Mouse (Mus musculus): ENCODE results near the gene Spata31d1a. TPM values are rescaled to one million over a fixed set of nuclear protein-coding genes. Genes with fewer than 3 reads are reported as not detected.

Spata31d1a gene
- total RNA-seq, 1 experiment: 2.2 TPM

DNA sequence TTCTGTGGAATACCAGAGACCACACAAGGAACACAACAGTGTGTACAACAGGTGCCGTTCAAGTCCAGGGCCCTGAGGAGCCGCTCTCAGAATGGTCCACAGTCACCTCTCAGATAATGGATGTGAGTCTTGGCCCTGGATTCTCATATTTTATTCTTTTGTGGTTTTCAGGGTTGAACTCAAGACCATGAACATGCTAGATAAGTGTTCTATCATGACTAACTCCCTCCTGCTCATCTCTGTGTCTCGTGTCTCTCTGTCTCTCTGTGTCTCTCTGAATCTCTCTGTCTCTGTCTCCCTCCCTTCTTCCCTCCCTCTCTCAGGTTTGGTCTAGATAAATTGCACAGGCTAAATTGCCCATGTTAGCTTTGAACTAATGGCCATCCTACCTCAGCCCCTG lies 20.3 kb downstream of the Spata31d1a start:
- in situ Hi-C loops (cut with MboI; ENCODE audit: low sequenced_read_pairs in 2 of 2, unreplicated experiment in 2 of 2): no loop called here
- TF ChIP-seq CHD2 (IDR thresholded peaks at IDR 0.05; ENCODE audit: low read depth, low read length): no peak
- no peak for TF ChIP-seq ZNF384 (IDR thresholded peaks at IDR 0.05; ENCODE audit: low read depth, low read length)
- no peak for TF ChIP-seq HCFC1 (IDR thresholded peaks at IDR 0.05; ENCODE audit: borderline replicate concordance, insufficient read depth, low read length)
- TF ChIP-seq ZC3H11A (IDR thresholded peaks at IDR 0.05; ENCODE audit: borderline replicate concordance, low read depth, low read length): no peak
- no peak for TF ChIP-seq MAFK (IDR thresholded peaks at IDR 0.05; ENCODE audit: insufficient read depth, low read depth, low read length)
- DNase-seq (ENCODE audit: low read depth, low spot score): no peak
- no peak overlapping the region for H3K4me3 ChIP-seq (ENCODE audit: insufficient read depth in 1 of 2, low read depth in 1 of 2, low read length in 2 of 2, poor library complexity in 1 of 2, severe bottlenecking in 1 of 2)
- peaks cover 0 to 2% of the 10 kb centered on the region in 2 experiments; a peak in 2 of 4 replicates for H3K4me1 ChIP-seq (ENCODE audit: control insufficient read depth in 2 of 2, insufficient read depth in 2 of 2, low read length in 2 of 2, poor library complexity in 1 of 2)
- no peak overlapping the region for H3K9ac ChIP-seq (ENCODE audit: insufficient read depth, low read depth, low read length, poor library complexity, severe bottlenecking)
- no peak overlapping the region for H3K27ac ChIP-seq (ENCODE audit: insufficient read depth, low read depth, low read length, poor library complexity, severe bottlenecking)
- H3K36me3 ChIP-seq (ENCODE audit: control insufficient read depth, insufficient read depth, low read length, poor library complexity, severe bottlenecking): no peaks in the 10 kb centered on the region
- no peaks in the 10 kb centered on the region for H3K9me3 ChIP-seq (ENCODE audit: control insufficient read depth, insufficient read depth, low read depth, low read length)

- in situ Hi-C loops (cut with MboI; ENCODE audit: low sequenced_read_pairs in 2 of 2, unreplicated experiment in 2 of 2): no loop called here
- H3K4me1 ChIP-seq (ENCODE audit: control insufficient read depth in 2 of 2, insufficient read depth in 2 of 2, low read length in 2 of 2, poor library complexity in 1 of 2): peaks cover 0 to 2% of the 10 kb centered on the region in 2 experiments; a peak in 2 of 4 replicates
- TF ChIP-seq MAFK (IDR thresholded peaks at IDR 0.05; ENCODE audit: insufficient read depth, low read depth, low read length) (no peak), ZC3H11A (IDR thresholded peaks at IDR 0.05; ENCODE audit: borderline replicate concordance, low read depth, low read length) (no peak), HCFC1 (IDR thresholded peaks at IDR 0.05; ENCODE audit: borderline replicate concordance, insufficient read depth, low read length) (no peak), CHD2 (IDR thresholded peaks at IDR 0.05; ENCODE audit: low read depth, low read length) (no peak), ZNF384 (IDR thresholded peaks at IDR 0.05; ENCODE audit: low read depth, low read length) (no peak)
- no peaks in the 10 kb centered on the region for H3K9me3 ChIP-seq (ENCODE audit: control insufficient read depth, insufficient read depth, low read depth, low read length)
- no peak overlapping the region for H3K27ac ChIP-seq (ENCODE audit: insufficient read depth, low read depth, low read length, poor library complexity, severe bottlenecking)
- no peaks in the 10 kb centered on the region for H3K36me3 ChIP-seq (ENCODE audit: control insufficient read depth, insufficient read depth, low read length, poor library complexity, severe bottlenecking)
- no peak overlapping the region for H3K4me3 ChIP-seq (ENCODE audit: insufficient read depth in 1 of 2, low read depth in 1 of 2, low read length in 2 of 2, poor library complexity in 1 of 2, severe bottlenecking in 1 of 2)
- no peak overlapping the region for H3K9ac ChIP-seq (ENCODE audit: insufficient read depth, low read depth, low read length, poor library complexity, severe bottlenecking)
- no peak for DNase-seq (ENCODE audit: low read depth, low spot score)
These were observed 20.8 kb downstream of the Spata31d1a start for GRCm38 (mm10) chr13:59689313-59689712.

DNA sequence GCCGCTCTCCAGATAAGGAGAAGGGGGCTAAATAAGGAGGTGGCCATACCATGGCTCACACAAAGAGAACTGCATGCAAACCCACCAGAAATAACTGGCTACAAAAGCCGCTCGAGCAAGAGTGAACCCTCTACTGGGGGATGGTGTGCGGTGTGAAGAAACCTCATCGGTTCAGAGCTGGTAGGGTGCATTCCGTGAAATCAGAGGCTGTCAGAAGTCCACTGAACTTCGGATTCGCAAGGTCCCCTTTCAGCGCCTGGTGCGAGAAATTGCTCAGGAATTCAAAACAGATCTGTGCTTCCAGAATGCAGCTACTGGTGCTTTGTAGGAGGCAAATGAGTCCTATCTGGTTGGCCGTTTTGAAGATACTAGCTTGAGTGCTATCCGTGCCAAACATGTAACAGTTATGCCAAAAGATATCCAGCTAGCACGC lies 21.8 kb downstream of the Spata31d1a start:
- DNase-seq (ENCODE audit: low read depth, low spot score): no peak
- H3K9me3 ChIP-seq (ENCODE audit: control insufficient read depth, insufficient read depth, low read depth, low read length): no peaks in the 10 kb centered on the region
- H3K27ac ChIP-seq (ENCODE audit: insufficient read depth, low read depth, low read length, poor library complexity, severe bottlenecking): no peak overlapping the region
- no peak overlapping the region for H3K4me3 ChIP-seq (ENCODE audit: insufficient read depth in 1 of 2, low read depth in 1 of 2, low read length in 2 of 2, poor library complexity in 1 of 2, severe bottlenecking in 1 of 2)
- H3K4me1 ChIP-seq (ENCODE audit: control insufficient read depth in 2 of 2, insufficient read depth in 2 of 2, low read length in 2 of 2, poor library complexity in 1 of 2): peaks cover 0 to 2% of the 10 kb centered on the region in 2 experiments; a peak in 2 of 4 replicates
- in situ Hi-C loops (cut with MboI; ENCODE audit: low sequenced_read_pairs in 2 of 2, unreplicated experiment in 2 of 2): no loop called here
- no peaks in the 10 kb centered on the region for H3K36me3 ChIP-seq (ENCODE audit: control insufficient read depth, insufficient read depth, low read length, poor library complexity, severe bottlenecking)
- H3K9ac ChIP-seq (ENCODE audit: insufficient read depth, low read depth, low read length, poor library complexity, severe bottlenecking): no peak overlapping the region
- TF ChIP-seq HCFC1 (IDR thresholded peaks at IDR 0.05; ENCODE audit: borderline replicate concordance, insufficient read depth, low read length) (no peak), CHD2 (IDR thresholded peaks at IDR 0.05; ENCODE audit: low read depth, low read length) (no peak), ZNF384 (IDR thresholded peaks at IDR 0.05; ENCODE audit: low read depth, low read length) (no peak), MAFK (IDR thresholded peaks at IDR 0.05; ENCODE audit: insufficient read depth, low read depth, low read length) (no peak), ZC3H11A (IDR thresholded peaks at IDR 0.05; ENCODE audit: borderline replicate concordance, low read depth, low read length) (no peak)

GRCm38 (mm10) chr13:59685236-59685635 lies 24.9 kb downstream of the Spata31d1a start:
- in situ Hi-C loops (cut with MboI; ENCODE audit: low sequenced_read_pairs in 2 of 2, unreplicated experiment in 2 of 2): no loop called here
- Histone ChIP-seq H3K4me1 (ENCODE audit: control insufficient read depth in 2 of 2, insufficient read depth in 2 of 2, low read length in 2 of 2, poor library complexity in 1 of 2) (peaks cover under 1 to 4% of the 10 kb centered on the region in 2 experiments; a peak in 3 of 4 replicates), H3K36me3 (ENCODE audit: control insufficient read depth, insufficient read depth, low read length, poor library complexity, severe bottlenecking) (no peaks in the 10 kb centered on the region)

More at GRCm38 (mm10) chr13:59685236-59685635, 24.9 kb downstream of the Spata31d1a start:
- Histone ChIP-seq H3K4me3 (ENCODE audit: insufficient read depth in 1 of 2, low read depth in 1 of 2, low read length in 2 of 2, poor library complexity in 1 of 2, severe bottlenecking in 1 of 2) (no peak overlapping the region), H3K9ac (ENCODE audit: insufficient read depth, low read depth, low read length, poor library complexity, severe bottlenecking) (no peak overlapping the region), H3K27ac (ENCODE audit: insufficient read depth, low read depth, low read length, poor library complexity, severe bottlenecking) (no peak overlapping the region), H3K9me3 (ENCODE audit: control insufficient read depth, insufficient read depth, low read depth, low read length) (no peaks in the 10 kb centered on the region)
- TF ChIP-seq MAFK (IDR thresholded peaks at IDR 0.05; ENCODE audit: insufficient read depth, low read depth, low read length) (no peak), CHD2 (IDR thresholded peaks at IDR 0.05; ENCODE audit: low read depth, low read length) (no peak), ZNF384 (IDR thresholded peaks at IDR 0.05; ENCODE audit: low read depth, low read length) (no peak), ZC3H11A (IDR thresholded peaks at IDR 0.05; ENCODE audit: borderline replicate concordance, low read depth, low read length) (no peak), HCFC1 (IDR thresholded peaks at IDR 0.05; ENCODE audit: borderline replicate concordance, insufficient read depth, low read length) (no peak)
- DNase-seq (ENCODE audit: low read depth, low spot score): no peak

All from ES-E14 (cell line).